32 mouse cellular contexts compared by ENCODE assay signal in the genomic region with DNA sequence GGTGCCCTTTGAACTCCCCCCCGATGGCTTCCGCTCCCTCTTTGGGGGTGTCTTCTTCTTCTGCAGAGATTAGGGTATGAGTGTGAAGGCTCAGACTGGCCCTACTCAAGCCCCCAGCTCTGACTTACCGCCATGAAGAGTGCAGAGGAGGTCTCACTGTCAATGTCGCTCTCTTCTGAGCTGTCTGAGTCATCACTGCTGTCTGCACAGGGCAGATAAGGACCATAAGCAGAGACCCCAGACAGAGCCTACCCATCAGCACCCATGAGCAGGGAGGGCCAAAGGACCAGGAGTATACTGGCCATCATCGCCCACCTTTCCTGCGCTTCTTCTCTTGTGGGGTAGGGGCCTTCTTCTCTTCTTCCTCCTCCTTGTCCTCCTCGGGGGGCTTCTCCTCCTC. TPM values are rescaled to one million over a fixed set of nuclear protein-coding genes. Genes with fewer than 3 reads are reported as not detected.
DNase-seq lines count a peak whose midpoint lies in the region; ATAC-seq lines count a peak whose summit lies in the region.
"Had no signal": no experiment of that assay in that cellular context is flagged by ENCODE, and none has a peak within 500 bp of the region (broad histone marks: within the 10 kb centered on the region; RNA-seq: fewer than 3 reads in every experiment).

No protein-coding gene starts in this region.

- WGBS in heart, embryonic 13.5 days = 67% methylated on average over 7 of the region's 7 CpGs
- WGBS in liver, embryonic 11.5 days = 62% methylated on average over 7 of the region's 7 CpGs
- WGBS in liver, embryonic 16.5 days (ENCODE audit: insufficient replicate concordance) = 53% methylated on average over 7 of the region's 7 CpGs
- WGBS in midbrain, embryonic 13.5 days = 92% methylated on average over 7 of the region's 7 CpGs
- WGBS in forebrain, embryonic 10.5 days = 93% methylated on average over 7 of the region's 7 CpGs

- DNase-seq in heart, adult 11 months = no peak
- no peak for DNase-seq in liver, embryonic 11.5 days (ENCODE audit: low spot score)
- no peak for DNase-seq in kidney, adult 18-20 months
- no peak for DNase-seq in forebrain, embryonic 10.5 days (ENCODE audit: extremely low spot score, low spot score)
- DNase-seq: adrenal gland, postnatal 10 days; cerebellum, adult 11 months; cerebellum, adult 9-10 months; cerebellum, postnatal 36 days; gastrocnemius, adult 2 months; gastrocnemius, postnatal 36 days; heart, postnatal 4 days; kidney, adult 11 months; kidney, postnatal 25 days; lung, adult 2 months; lung, postnatal 10 days; thymus, postnatal 4 days had no signal

- peaks cover 20% of the 10 kb centered on the region for H3K4me1 ChIP-seq in heart, embryonic 13.5 days
- peaks cover 21% of the 10 kb centered on the region for H3K4me1 ChIP-seq in liver, embryonic 11.5 days (replicated peaks; ENCODE audit: control insufficient read depth, insufficient read depth, low read length)
- H3K4me1 ChIP-seq in liver, embryonic 16.5 days (ENCODE audit: control insufficient read depth, low read depth, low read length) = peaks cover 16% of the 10 kb centered on the region
- no peaks in the 10 kb centered on the region for H3K4me1 ChIP-seq in midbrain, embryonic 13.5 days (replicated peaks)
- H3K4me1 ChIP-seq in forebrain, embryonic 10.5 days = no peaks in the 10 kb centered on the region
- H3K4me1 ChIP-seq: embryonic facial prominence, embryonic 12.5 days; hindbrain, embryonic 15.5 days; kidney, embryonic 15.5 days; limb, embryonic 13.5 days; midbrain, embryonic 10.5 days; neural tube, embryonic 12.5 days had no signal

- peaks cover 81% of the 10 kb centered on the region for H3K36me3 ChIP-seq in heart, embryonic 13.5 days
- H3K36me3 ChIP-seq in liver, embryonic 11.5 days (ENCODE audit: control insufficient read depth, insufficient read depth, low read length) = peaks cover 57% of the 10 kb centered on the region
- peaks cover 50% of the 10 kb centered on the region for H3K36me3 ChIP-seq in liver, embryonic 16.5 days (ENCODE audit: control insufficient read depth, insufficient read depth)
- H3K36me3 ChIP-seq in midbrain, embryonic 13.5 days = peaks cover 75% of the 10 kb centered on the region
- peaks cover 97% of the 10 kb centered on the region for H3K36me3 ChIP-seq in forebrain, embryonic 10.5 days (replicated peaks)

- H3K4me2 ChIP-seq in heart, embryonic 13.5 days = no peak overlapping the region
- H3K4me2 ChIP-seq in liver, embryonic 11.5 days = peak overlapping the region; percentile 15; the same call in 1 of the 2 replicates
- H3K4me2 ChIP-seq in liver, embryonic 16.5 days (ENCODE audit: low read depth, low read length) = no peak overlapping the region
- no peak overlapping the region for H3K4me2 ChIP-seq in midbrain, embryonic 13.5 days (replicated peaks)
- H3K4me2 ChIP-seq: embryonic facial prominence, embryonic 12.5 days; hindbrain, embryonic 15.5 days; kidney, embryonic 15.5 days; limb, embryonic 13.5 days; neural tube, embryonic 12.5 days had no signal

- H3K9ac ChIP-seq in heart, embryonic 13.5 days = 0 out of 2 replicates have a peak overlapping the region, but pooled peaks have one; percentile 21
- H3K9ac ChIP-seq in liver, embryonic 11.5 days (ENCODE audit: low read depth, low read length) = no peak overlapping the region
- no peak overlapping the region for H3K9ac ChIP-seq in liver, embryonic 16.5 days (ENCODE audit: low read depth, low read length)
- H3K9ac ChIP-seq in midbrain, embryonic 13.5 days (replicated peaks) = no peak overlapping the region
- H3K9ac ChIP-seq: embryonic facial prominence, embryonic 12.5 days; hindbrain, embryonic 15.5 days; kidney, embryonic 15.5 days; limb, embryonic 13.5 days; neural tube, embryonic 12.5 days had no signal

- H3K27ac ChIP-seq in heart, embryonic 13.5 days (replicated peaks) = no peak overlapping the region
- H3K27ac ChIP-seq in liver, embryonic 11.5 days (ENCODE audit: low read depth, low read length) = peak overlapping the region; percentile 47; the same call in 1 of the 2 replicates
- no peak overlapping the region for H3K27ac ChIP-seq in liver, embryonic 16.5 days (ENCODE audit: low read length)
- no peak overlapping the region for H3K27ac ChIP-seq in midbrain, embryonic 13.5 days
- H3K27ac ChIP-seq in forebrain, embryonic 10.5 days = no peak overlapping the region
- H3K27ac ChIP-seq: embryonic facial prominence, embryonic 12.5 days; gastrocnemius, adult 2 months; hindbrain, embryonic 15.5 days; kidney, embryonic 15.5 days; limb, embryonic 13.5 days; macrophage; midbrain, embryonic 10.5 days; neural tube, embryonic 12.5 days had no signal

- H3K4me3 ChIP-seq in heart, embryonic 13.5 days = no peak overlapping the region
- no peak overlapping the region for H3K4me3 ChIP-seq in liver, embryonic 11.5 days (ENCODE audit: low read depth, low read length)
- no peak overlapping the region for H3K4me3 ChIP-seq in liver, embryonic 16.5 days (ENCODE audit: low read depth, low read length)
- no peak overlapping the region for H3K4me3 ChIP-seq in midbrain, embryonic 13.5 days (replicated peaks)
- H3K4me3 ChIP-seq in forebrain, embryonic 10.5 days = no peak overlapping the region
- H3K4me3 ChIP-seq: embryonic facial prominence, embryonic 12.5 days; gastrocnemius, adult 2 months; hindbrain, embryonic 15.5 days; kidney, embryonic 15.5 days; limb, embryonic 13.5 days; midbrain, embryonic 10.5 days; myocyte; neural tube, embryonic 12.5 days had no signal

- ATAC-seq in heart, embryonic 13.5 days (ENCODE audit: extremely low read depth, insufficient number of reproducible peaks, low FRiP score, low TSS enrichment) = no peak
- ATAC-seq in liver, embryonic 11.5 days (replicated peaks; ENCODE audit: low FRiP score) = peak; percentile 85
- ATAC-seq in liver, embryonic 16.5 days (ENCODE audit: low read depth) = peak; percentile 69
- no peak for ATAC-seq in midbrain, embryonic 13.5 days
- ATAC-seq: CD4-positive, CD25-positive, alpha-beta regulatory T cell, adult 4 months; forebrain, embryonic 16.5 days; inflammation-experienced regulatory T-cells, adult 6 months had no signal

- H3K9me3 ChIP-seq in heart, embryonic 13.5 days = no peaks in the 10 kb centered on the region
- H3K9me3 ChIP-seq in liver, embryonic 11.5 days (ENCODE audit: control insufficient read depth, low read length) = no peaks in the 10 kb centered on the region
- H3K9me3 ChIP-seq in liver, embryonic 16.5 days (replicated peaks; ENCODE audit: control insufficient read depth, low read length) = no peaks in the 10 kb centered on the region
- H3K9me3 ChIP-seq in midbrain, embryonic 13.5 days = no peaks in the 10 kb centered on the region
- no peaks in the 10 kb centered on the region for H3K9me3 ChIP-seq in forebrain, embryonic 10.5 days
- H3K9me3 ChIP-seq: embryonic facial prominence, embryonic 12.5 days; hindbrain, embryonic 15.5 days; kidney, embryonic 15.5 days; limb, embryonic 13.5 days; midbrain, embryonic 10.5 days; neural tube, embryonic 12.5 days had no signal

- no peaks in the 10 kb centered on the region for H3K27me3 ChIP-seq in heart, embryonic 13.5 days (replicated peaks)
- H3K27me3 ChIP-seq in liver, embryonic 11.5 days (replicated peaks; ENCODE audit: control insufficient read depth, insufficient read depth, low read length) = no peaks in the 10 kb centered on the region
- no peaks in the 10 kb centered on the region for H3K27me3 ChIP-seq in liver, embryonic 16.5 days (ENCODE audit: control insufficient read depth, insufficient read depth, low read depth, low read length)
- H3K27me3 ChIP-seq in midbrain, embryonic 13.5 days = no peaks in the 10 kb centered on the region
- no peaks in the 10 kb centered on the region for H3K27me3 ChIP-seq in forebrain, embryonic 10.5 days (ENCODE audit: poor library complexity, severe bottlenecking)
- H3K27me3 ChIP-seq: embryonic facial prominence, embryonic 12.5 days; hindbrain, embryonic 15.5 days; kidney, embryonic 15.5 days; limb, embryonic 13.5 days; neural tube, embryonic 12.5 days had no signal

RNA-seq across cellular contexts. Expression of gene Pspn, which starts 4.2 kb away (rescaled TPM):
- 0.35 TPM in 1 of 2 replicates, not detected in the other for polyA plus RNA-seq in heart, embryonic 13.5 days (2015; fragmentation: Nextera tagmentation; extraction: Ambion mirVana)
- 0.44 TPM in 1 of 2 replicates, not detected in the other for polyA plus RNA-seq in liver, embryonic 11.5 days (2014; fragmentation: Nextera tagmentation; extraction: Ambion mirVana)
- not detected in 2 replicates for polyA plus RNA-seq in liver, embryonic 16.5 days (2015; fragmentation: Nextera tagmentation; extraction: Ambion mirVana)
- 0.64 TPM in 1 of 2 replicates, not detected in the other for polyA plus RNA-seq in midbrain, embryonic 13.5 days (2015; fragmentation: Nextera tagmentation; extraction: Ambion mirVana)
- 0.35 and 0.50 TPM in 2 replicates for polyA plus RNA-seq in forebrain, embryonic 10.5 days (2016; fragmentation: Nextera tagmentation; extraction: Ambion mirVana)
- polyA plus RNA-seq: CD4-positive, CD25-positive, alpha-beta regulatory T cell, adult 4 months; embryonic facial prominence, embryonic 12.5 days; limb, embryonic 13.5 days; lung, adult 2 months; macrophage; neural tube, embryonic 12.5 days; small intestine, adult 2 months; testis, adult 2 months had no signal

RNA-seq across cellular contexts. Expression of gene Alkbh7, which starts 6.9 kb away (rescaled TPM):
- polyA plus RNA-seq in heart, embryonic 13.5 days (2015; fragmentation: Nextera tagmentation; extraction: Ambion mirVana) = 45.7 and 56.8 TPM in 2 replicates
- polyA plus RNA-seq in liver, embryonic 11.5 days (2014; fragmentation: Nextera tagmentation; extraction: Ambion mirVana) = 36.3 and 39.9 TPM in 2 replicates
- polyA plus RNA-seq in liver, embryonic 16.5 days (2015; fragmentation: Nextera tagmentation; extraction: Ambion mirVana) = 15.9 and 19.6 TPM in 2 replicates
- polyA plus RNA-seq in midbrain, embryonic 13.5 days (2015; fragmentation: Nextera tagmentation; extraction: Ambion mirVana) = 40.2 and 45.5 TPM in 2 replicates
- 37.0 and 38.6 TPM in 2 replicates for polyA plus RNA-seq in forebrain, embryonic 10.5 days (2016; fragmentation: Nextera tagmentation; extraction: Ambion mirVana)

RNA-seq across cellular contexts. Expression of gene Gtf2f1, which starts 7.1 kb away (rescaled TPM):
- polyA plus RNA-seq in heart, embryonic 13.5 days (2015; fragmentation: Nextera tagmentation; extraction: Ambion mirVana) = 32.8 and 35.1 TPM in 2 replicates
- 99.0 and 106 TPM in 2 replicates for polyA plus RNA-seq in liver, embryonic 11.5 days (2014; fragmentation: Nextera tagmentation; extraction: Ambion mirVana)
- 45.4 and 47.0 TPM in 2 replicates for polyA plus RNA-seq in liver, embryonic 16.5 days (2015; fragmentation: Nextera tagmentation; extraction: Ambion mirVana)
- 68.0 and 74.8 TPM in 2 replicates for polyA plus RNA-seq in midbrain, embryonic 13.5 days (2015; fragmentation: Nextera tagmentation; extraction: Ambion mirVana)
- 82.3 and 83.9 TPM in 2 replicates for polyA plus RNA-seq in forebrain, embryonic 10.5 days (2016; fragmentation: Nextera tagmentation; extraction: Ambion mirVana)

RNA-seq across cellular contexts. Expression of gene Gm17949, which starts 7.3 kb away (rescaled TPM):
- 0.37 and 0.48 TPM in 2 replicates for polyA plus RNA-seq in heart, embryonic 13.5 days (2015; fragmentation: Nextera tagmentation; extraction: Ambion mirVana)
- polyA plus RNA-seq in liver, embryonic 11.5 days (2014; fragmentation: Nextera tagmentation; extraction: Ambion mirVana) = 0.26 and 0.33 TPM in 2 replicates
- 0.13 and 0.21 TPM in 2 replicates for polyA plus RNA-seq in liver, embryonic 16.5 days (2015; fragmentation: Nextera tagmentation; extraction: Ambion mirVana)
- polyA plus RNA-seq in midbrain, embryonic 13.5 days (2015; fragmentation: Nextera tagmentation; extraction: Ambion mirVana) = 0.28 and 0.75 TPM in 2 replicates
- polyA plus RNA-seq in forebrain, embryonic 10.5 days (2016; fragmentation: Nextera tagmentation; extraction: Ambion mirVana) = 0.34 and 0.43 TPM in 2 replicates
- polyA plus RNA-seq: macrophage; small intestine, adult 2 months had no signal

RNA-seq across cellular contexts. Expression of gene Clpp, which starts 13.9 kb away (rescaled TPM):
- 110 and 125 TPM in 2 replicates for polyA plus RNA-seq in heart, embryonic 13.5 days (2015; fragmentation: Nextera tagmentation; extraction: Ambion mirVana)
- polyA plus RNA-seq in liver, embryonic 11.5 days (2014; fragmentation: Nextera tagmentation; extraction: Ambion mirVana) = 181 and 183 TPM in 2 replicates
- 62.4 and 62.7 TPM in 2 replicates for polyA plus RNA-seq in liver, embryonic 16.5 days (2015; fragmentation: Nextera tagmentation; extraction: Ambion mirVana)
- 168 and 174 TPM in 2 replicates for polyA plus RNA-seq in midbrain, embryonic 13.5 days (2015; fragmentation: Nextera tagmentation; extraction: Ambion mirVana)
- polyA plus RNA-seq in forebrain, embryonic 10.5 days (2016; fragmentation: Nextera tagmentation; extraction: Ambion mirVana) = 186 and 188 TPM in 2 replicates

Comparison
In these comparisons a context has a peak if more than half of its experiments do, and no peak if none do; other contexts are left out.
1. ATAC-seq: peak in liver, embryonic 11.5 days (single experiment) and liver, embryonic 16.5 days (single experiment); none in heart, embryonic 13.5 days (single experiment) and midbrain, embryonic 13.5 days (single experiment).